Mouse (Mus musculus): Measurements from ENCODE around the gene Gpatch3. TPM values are rescaled to one million over a fixed set of nuclear protein-coding genes. Genes with fewer than 3 reads are reported as not detected.
A peak's percentile ranks its signal among the peaks of the same experiment; 100 is the strongest.

Gpatch3 gene
- polyA plus RNA-seq, 1 experiment = 6.3 TPM

GRCm38 (mm10) chr4:133613026-133613425 lies 38.5 kb downstream of the Gpatch3 start:
- H3K27ac ChIP-seq (ENCODE audit: insufficient read depth, low read length) = no peak overlapping the region
- H3K4me3 ChIP-seq (ENCODE audit: insufficient read depth, low read length) = no peak overlapping the region
- peaks cover 5% of the 10 kb centered on the region for H3K4me1 ChIP-seq (ENCODE audit: control insufficient read depth, insufficient read depth, low read length)
- TF ChIP-seq CTCF (IDR thresholded peaks at IDR 0.05; ENCODE audit: extremely low read depth, insufficient read depth, low read length) = no peak
- TF ChIP-seq POLR2A (IDR thresholded peaks at IDR 0.05; ENCODE audit: extremely low read depth, insufficient read depth, low read length) = no peak

DNA sequence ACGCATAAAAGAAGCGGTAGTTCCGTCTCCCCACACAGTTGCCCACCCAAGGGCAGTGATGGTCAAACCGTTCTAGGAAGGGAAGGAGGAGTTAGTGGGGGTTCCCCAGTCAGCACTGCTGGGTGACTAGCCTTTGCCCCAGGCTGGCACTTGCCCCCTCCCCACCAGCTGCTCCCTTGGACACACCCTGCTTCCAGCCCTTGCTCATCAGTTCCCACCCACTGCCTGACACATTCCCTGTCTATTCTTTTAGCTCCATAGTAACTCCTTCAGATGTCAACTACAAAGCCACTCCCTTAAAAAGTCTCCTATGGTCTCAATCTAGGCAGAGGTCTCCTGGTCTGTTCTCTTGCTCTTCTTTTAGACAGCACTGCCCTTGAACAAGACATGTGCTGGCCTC lies 39.3 kb downstream of the Gpatch3 start:
- Histone ChIP-seq H3K27ac (ENCODE audit: insufficient read depth, low read length) (no peak overlapping the region), H3K4me3 (ENCODE audit: insufficient read depth, low read length) (no peak overlapping the region), H3K4me1 (ENCODE audit: control insufficient read depth, insufficient read depth, low read length) (peaks cover 5% of the 10 kb centered on the region)
- no peak for TF ChIP-seq POLR2A (IDR thresholded peaks at IDR 0.05; ENCODE audit: extremely low read depth, insufficient read depth, low read length)
- no peak for TF ChIP-seq CTCF (IDR thresholded peaks at IDR 0.05; ENCODE audit: extremely low read depth, insufficient read depth, low read length)

DNA sequence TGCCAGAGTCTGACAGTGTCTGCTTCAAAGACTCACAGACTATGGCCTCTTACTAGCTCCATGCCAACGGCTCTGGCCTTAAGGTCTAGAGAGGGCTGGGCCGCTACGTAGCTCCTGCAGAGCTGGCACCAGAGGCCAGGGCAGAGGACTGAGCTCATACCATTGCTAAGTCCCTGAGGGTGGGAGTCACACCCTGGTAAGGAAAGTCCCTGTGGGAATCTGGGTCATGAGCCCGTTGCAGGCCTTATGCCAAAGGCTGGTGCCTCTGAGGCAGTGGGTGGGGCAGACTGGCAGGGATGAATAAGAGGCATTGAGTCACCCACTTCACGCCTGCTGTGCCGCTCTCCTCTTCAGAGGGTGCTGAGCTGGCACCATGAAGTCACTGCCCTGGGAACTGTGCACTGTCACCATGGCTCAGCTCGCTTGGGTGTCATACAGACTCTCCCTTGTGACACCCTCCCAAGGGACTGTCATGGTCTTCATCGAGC lies 39.8 kb downstream of the Gpatch3 start:
- Histone ChIP-seq H3K4me1 (ENCODE audit: control insufficient read depth, insufficient read depth, low read length) (peaks cover 5% of the 10 kb centered on the region), H3K27ac (ENCODE audit: insufficient read depth, low read length) (no peak overlapping the region), H3K4me3 (ENCODE audit: insufficient read depth, low read length) (no peak overlapping the region)
- no peak for TF ChIP-seq CTCF (IDR thresholded peaks at IDR 0.05; ENCODE audit: extremely low read depth, insufficient read depth, low read length)
- TF ChIP-seq POLR2A (IDR thresholded peaks at IDR 0.05; ENCODE audit: extremely low read depth, insufficient read depth, low read length) = no peak

GRCm38 (mm10) chr4:133615416-133615815 lies 40.9 kb downstream of the Gpatch3 start:
- Histone ChIP-seq H3K27ac (ENCODE audit: insufficient read depth, low read length) (no peak overlapping the region), H3K4me1 (ENCODE audit: control insufficient read depth, insufficient read depth, low read length) (peaks cover 5% of the 10 kb centered on the region), H3K4me3 (ENCODE audit: insufficient read depth, low read length) (no peak overlapping the region)
- TF ChIP-seq CTCF (IDR thresholded peaks at IDR 0.05; ENCODE audit: extremely low read depth, insufficient read depth, low read length) = no peak
- TF ChIP-seq POLR2A (IDR thresholded peaks at IDR 0.05; ENCODE audit: extremely low read depth, insufficient read depth, low read length) = no peak

DNA sequence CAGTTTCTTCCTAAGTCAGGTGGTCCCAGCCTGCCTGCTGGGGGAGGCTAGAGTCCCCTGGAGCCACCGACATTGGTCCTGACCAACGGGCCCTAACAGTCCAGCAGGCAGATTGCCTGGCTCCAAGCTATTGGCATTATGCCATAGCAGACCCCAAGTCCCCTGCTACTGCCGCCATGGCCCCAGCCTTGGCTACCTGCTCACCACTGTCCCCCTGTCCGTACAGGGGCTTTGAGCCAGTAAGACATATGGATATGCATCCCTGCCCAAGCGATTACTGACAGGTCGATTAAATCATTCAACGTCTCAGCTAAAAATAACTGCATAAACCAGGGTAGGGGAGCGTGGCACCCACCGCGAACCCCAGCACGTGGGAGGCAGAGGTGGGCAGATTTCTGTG lies 43.4 kb downstream of the Gpatch3 start:
- TF ChIP-seq POLR2A (IDR thresholded peaks at IDR 0.05; ENCODE audit: extremely low read depth, insufficient read depth, low read length) = no peak
- no peak for TF ChIP-seq CTCF (IDR thresholded peaks at IDR 0.05; ENCODE audit: extremely low read depth, insufficient read depth, low read length)
- Histone ChIP-seq H3K4me3 (ENCODE audit: insufficient read depth, low read length) (no peak overlapping the region), H3K4me1 (ENCODE audit: control insufficient read depth, insufficient read depth, low read length) (peaks cover 5% of the 10 kb centered on the region), H3K27ac (ENCODE audit: insufficient read depth, low read length) (no peak overlapping the region)

GRCm38 (mm10) chr4:133619473-133620136 lies 45.1 kb downstream of the Gpatch3 start:
- H3K4me1 ChIP-seq (ENCODE audit: control insufficient read depth, insufficient read depth, low read length) = peaks cover 2% of the 10 kb centered on the region; the same call in 1 of the 2 replicates
- no peak for TF ChIP-seq POLR2A (IDR thresholded peaks at IDR 0.05; ENCODE audit: extremely low read depth, insufficient read depth, low read length)
- TF ChIP-seq CTCF (IDR thresholded peaks at IDR 0.05; ENCODE audit: extremely low read depth, insufficient read depth, low read length) = no peak
- H3K4me3 ChIP-seq (ENCODE audit: insufficient read depth, low read length) = no peak overlapping the region
- H3K27ac ChIP-seq (ENCODE audit: insufficient read depth, low read length) = no peak overlapping the region

GRCm38 (mm10) chr4:133620668-133621067 lies 46.1 kb downstream of the Gpatch3 start:
- TF ChIP-seq CTCF (IDR thresholded peaks at IDR 0.05; ENCODE audit: extremely low read depth, insufficient read depth, low read length) (no peak), POLR2A (IDR thresholded peaks at IDR 0.05; ENCODE audit: extremely low read depth, insufficient read depth, low read length) (no peak)
- Histone ChIP-seq H3K27ac (ENCODE audit: insufficient read depth, low read length) (no peak overlapping the region), H3K4me1 (ENCODE audit: control insufficient read depth, insufficient read depth, low read length) (no peaks in the 10 kb centered on the region), H3K4me3 (ENCODE audit: insufficient read depth, low read length) (no peak overlapping the region)

GRCm38 (mm10) chr4:133622161-133622695 lies 47.7 kb downstream of the Gpatch3 start:
- no peak overlapping the region for H3K4me3 ChIP-seq (ENCODE audit: insufficient read depth, low read length)
- H3K4me1 ChIP-seq (ENCODE audit: control insufficient read depth, insufficient read depth, low read length) = no peaks in the 10 kb centered on the region
- H3K27ac ChIP-seq (ENCODE audit: insufficient read depth, low read length) = no peak overlapping the region
- TF ChIP-seq POLR2A (IDR thresholded peaks at IDR 0.05; ENCODE audit: extremely low read depth, insufficient read depth, low read length) = no peak
- no peak for TF ChIP-seq CTCF (IDR thresholded peaks at IDR 0.05; ENCODE audit: extremely low read depth, insufficient read depth, low read length)

- no peaks in the 10 kb centered on the region for H3K4me1 ChIP-seq (ENCODE audit: control insufficient read depth, insufficient read depth, low read length)
- no peak overlapping the region for H3K4me3 ChIP-seq (ENCODE audit: insufficient read depth, low read length)
- no peak overlapping the region for H3K27ac ChIP-seq (ENCODE audit: insufficient read depth, low read length)
- no peak for TF ChIP-seq CTCF (IDR thresholded peaks at IDR 0.05; ENCODE audit: extremely low read depth, insufficient read depth, low read length)
These were observed 50.3 kb downstream of the Gpatch3 start for GRCm38 (mm10) chr4:133624830-133625229.

DNA sequence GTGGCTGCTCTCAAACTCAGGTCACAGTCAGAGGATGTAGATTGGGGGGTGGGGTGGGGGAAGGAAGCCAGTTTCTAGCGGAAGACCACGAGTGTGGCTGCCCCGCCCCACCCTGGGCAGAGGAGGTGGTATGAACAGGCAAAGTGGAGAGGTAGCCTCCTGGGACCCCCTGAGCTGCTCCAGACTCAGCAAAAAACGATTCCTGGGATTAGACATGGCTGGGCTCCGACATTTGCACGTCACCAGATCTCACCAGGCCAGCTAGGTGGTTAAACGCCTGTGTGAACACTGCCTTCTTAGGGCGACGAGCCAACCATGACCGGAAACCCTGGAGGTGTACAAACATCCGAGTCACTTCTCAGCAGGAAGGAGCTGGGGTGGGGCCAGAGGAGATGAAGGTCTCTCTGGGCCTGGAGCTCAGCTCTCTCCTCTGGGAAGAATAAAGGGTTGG lies 51.1 kb downstream of the Gpatch3 start:
- peak overlapping the region; percentile 19; the same call in 1 of the 2 replicates for H3K27ac ChIP-seq (ENCODE audit: insufficient read depth, low read length)
- TF ChIP-seq CTCF (IDR thresholded peaks at IDR 0.05; ENCODE audit: extremely low read depth, insufficient read depth, low read length) = no peak
- no peak for TF ChIP-seq POLR2A (IDR thresholded peaks at IDR 0.05; ENCODE audit: extremely low read depth, insufficient read depth, low read length)
- no peaks in the 10 kb centered on the region for H3K4me1 ChIP-seq (ENCODE audit: control insufficient read depth, insufficient read depth, low read length)
- no peak overlapping the region for H3K4me3 ChIP-seq (ENCODE audit: insufficient read depth, low read length)

All from cortical plate, adult 2 months (tissue).